Mouse (Mus musculus): ENCODE results near the gene Cpa2. TPM values are rescaled to one million over a fixed set of nuclear protein-coding genes. Genes with fewer than 3 reads are reported as not detected.
A peak's percentile ranks its signal among the peaks of the same experiment; 100 is the strongest.

Gene Cpa2
- total RNA-seq, 1 experiment from 2014 or later = not detected

GRCm38 (mm10) chr6:30546571-30547273 lies 5.3 kb downstream of the Cpa2 start:
- peak; percentile 40; the same call in 1 of the 2 replicates for ATAC-seq (replicated peaks; ENCODE audit: insufficient number of reproducible peaks, low FRiP score, low TSS enrichment, poor library complexity, severe bottlenecking)

DNA sequence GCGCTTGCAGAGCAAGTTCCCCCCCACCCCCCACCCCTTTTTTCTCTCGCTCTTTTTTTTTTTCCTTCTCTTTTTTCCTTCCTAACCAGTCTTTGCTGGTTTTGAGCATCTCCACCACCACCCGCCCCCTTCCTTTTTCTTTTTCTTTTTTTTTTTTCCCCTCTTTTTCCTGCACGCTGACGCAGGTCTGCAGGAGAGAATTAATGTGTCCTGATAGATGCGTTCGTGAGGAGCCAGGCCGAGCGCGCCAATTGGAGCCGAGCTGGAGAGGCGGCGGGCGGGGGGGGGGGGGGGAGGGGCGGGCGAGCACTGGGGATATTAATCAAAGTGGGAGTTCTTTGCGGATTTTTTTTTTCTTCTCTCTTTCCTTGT lies 5.9 kb downstream of the Cpa2 start:
- ATAC-seq (replicated peaks; ENCODE audit: insufficient number of reproducible peaks, low FRiP score, low TSS enrichment, poor library complexity, severe bottlenecking) = no peak

GRCm38 (mm10) chr6:30547656-30548306 lies 6.4 kb downstream of the Cpa2 start:
- no peak for ATAC-seq (replicated peaks; ENCODE audit: insufficient number of reproducible peaks, low FRiP score, low TSS enrichment, poor library complexity, severe bottlenecking)

- no peak for ATAC-seq (replicated peaks; ENCODE audit: insufficient number of reproducible peaks, low FRiP score, low TSS enrichment, poor library complexity, severe bottlenecking)
Observed at GRCm38 (mm10) chr6:30549231-30549761, 7.9 kb downstream of the Cpa2 start.

GRCm38 (mm10) chr6:30550496-30551192 lies 9.3 kb downstream of the Cpa2 start:
- no peak for ATAC-seq (replicated peaks; ENCODE audit: insufficient number of reproducible peaks, low FRiP score, low TSS enrichment, poor library complexity, severe bottlenecking)

- no peak for ATAC-seq (replicated peaks; ENCODE audit: insufficient number of reproducible peaks, low FRiP score, low TSS enrichment, poor library complexity, severe bottlenecking)
Observed at GRCm38 (mm10) chr6:30551193-30551515, 9.8 kb downstream of the Cpa2 start.

- ATAC-seq (replicated peaks; ENCODE audit: insufficient number of reproducible peaks, low FRiP score, low TSS enrichment, poor library complexity, severe bottlenecking) = no peak
Observed at GRCm38 (mm10) chr6:30551644-30552580, 10.5 kb downstream of the Cpa2 start.

DNA sequence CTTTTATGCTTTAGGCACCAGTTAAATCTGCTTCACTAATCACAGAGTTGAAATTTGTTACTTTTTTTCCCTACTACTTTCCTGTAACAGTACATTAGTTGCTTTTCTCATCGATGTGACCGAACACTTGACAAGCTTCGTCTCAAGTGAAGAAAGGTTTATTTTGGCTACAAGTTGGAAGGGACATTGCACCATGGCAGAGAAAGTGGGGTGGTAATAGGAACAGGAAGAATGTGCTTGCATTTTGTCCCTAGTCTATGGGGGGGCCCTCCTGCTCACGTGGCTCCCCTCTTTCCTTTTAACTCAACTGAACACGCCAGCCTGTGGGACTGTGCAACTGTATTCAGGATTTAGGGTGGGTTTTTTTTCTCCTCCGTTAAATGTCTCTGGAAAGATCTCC lies 11.2 kb downstream of the Cpa2 start:
- ATAC-seq (replicated peaks; ENCODE audit: insufficient number of reproducible peaks, low FRiP score, low TSS enrichment, poor library complexity, severe bottlenecking) = no peak

- ATAC-seq (replicated peaks; ENCODE audit: insufficient number of reproducible peaks, low FRiP score, low TSS enrichment, poor library complexity, severe bottlenecking) = no peak
Observed at GRCm38 (mm10) chr6:30553381-30554010, 12.1 kb downstream of the Cpa2 start.

- ATAC-seq (replicated peaks; ENCODE audit: insufficient number of reproducible peaks, low FRiP score, low TSS enrichment, poor library complexity, severe bottlenecking) = no peak
Observed at GRCm38 (mm10) chr6:30554092-30554491, 12.7 kb downstream of the Cpa2 start.

DNA sequence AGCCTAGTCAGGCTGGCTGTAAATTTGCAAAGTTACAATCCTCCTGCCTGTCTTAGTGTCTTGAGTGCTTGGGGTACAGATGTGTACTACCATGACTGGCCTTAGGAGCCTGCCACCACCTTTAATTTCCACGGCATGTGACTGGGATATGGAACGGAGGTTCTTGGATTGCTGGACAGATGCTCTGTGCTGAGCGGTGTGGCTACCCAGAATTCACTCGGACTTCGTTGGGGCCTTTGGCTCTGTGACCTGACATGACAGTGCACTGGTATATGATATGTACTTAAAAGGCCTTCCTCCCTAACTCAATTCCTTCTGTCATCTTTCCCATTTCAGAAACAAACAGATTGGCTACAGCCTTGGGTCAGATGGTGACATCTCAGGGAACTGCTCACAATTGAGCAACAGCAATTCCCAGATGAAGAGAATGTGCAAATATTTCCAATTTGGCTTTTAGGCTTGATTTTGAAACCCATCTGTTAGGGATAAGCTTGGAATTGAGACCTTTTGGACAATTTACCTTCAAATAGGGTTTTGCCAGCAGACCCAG lies 13.3 kb downstream of the Cpa2 start:
- no peak for ATAC-seq (replicated peaks; ENCODE audit: insufficient number of reproducible peaks, low FRiP score, low TSS enrichment, poor library complexity, severe bottlenecking)

DNA sequence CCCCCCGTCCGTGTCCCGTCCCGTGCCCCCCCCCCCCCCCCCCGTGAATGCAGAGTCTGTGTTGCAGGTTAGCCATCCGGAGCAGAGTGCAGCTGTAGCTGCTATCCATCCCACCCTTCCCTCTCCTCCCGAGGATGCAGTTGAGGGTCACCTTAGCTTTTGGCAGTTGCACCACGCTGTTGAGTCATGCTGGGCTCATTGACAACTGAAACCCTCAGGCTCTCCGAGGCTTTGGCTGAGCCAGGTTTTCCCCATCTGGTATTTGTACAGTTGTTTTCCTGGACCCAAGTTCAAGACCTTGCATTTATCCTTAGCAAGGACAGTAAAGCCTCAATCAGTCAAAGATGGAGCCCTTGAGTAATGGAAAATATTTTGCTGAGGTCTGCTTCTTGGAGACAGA lies 14.7 kb downstream of the Cpa2 start:
- ATAC-seq (replicated peaks; ENCODE audit: insufficient number of reproducible peaks, low FRiP score, low TSS enrichment, poor library complexity, severe bottlenecking) = no peak

GRCm38 (mm10) chr6:30559726-30560125 lies 18.3 kb downstream of the Cpa2 start:
- no peak for ATAC-seq (replicated peaks; ENCODE audit: insufficient number of reproducible peaks, low FRiP score, low TSS enrichment, poor library complexity, severe bottlenecking)

- no peak for ATAC-seq (replicated peaks; ENCODE audit: insufficient number of reproducible peaks, low FRiP score, low TSS enrichment, poor library complexity, severe bottlenecking)
Observed at GRCm38 (mm10) chr6:30562132-30562531, 20.8 kb downstream of the Cpa2 start.

GRCm38 (mm10) chr6:30563575-30563974 lies 22.2 kb downstream of the Cpa2 start:
- no peak for ATAC-seq (replicated peaks; ENCODE audit: insufficient number of reproducible peaks, low FRiP score, low TSS enrichment, poor library complexity, severe bottlenecking)

DNA sequence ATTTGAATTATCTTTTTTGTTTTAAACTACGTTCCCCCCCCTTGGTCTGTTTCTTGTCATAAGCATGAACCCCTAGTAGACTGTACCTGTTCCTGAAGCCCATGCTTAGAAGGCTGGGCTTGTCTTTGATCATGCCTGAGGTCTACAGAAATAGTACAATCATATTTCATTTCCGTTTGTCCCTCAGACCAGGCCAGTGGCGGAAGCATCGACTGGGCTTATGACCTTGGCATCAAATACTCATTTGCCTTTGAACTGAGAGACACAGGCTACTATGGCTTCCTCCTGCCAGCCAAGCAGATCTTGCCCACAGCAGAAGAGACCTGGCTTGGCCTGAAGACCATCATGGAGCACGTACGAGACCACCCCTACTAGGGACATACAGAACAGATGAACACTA lies 22.7 kb downstream of the Cpa2 start:
- no peak for ATAC-seq (replicated peaks; ENCODE audit: insufficient number of reproducible peaks, low FRiP score, low TSS enrichment, poor library complexity, severe bottlenecking)

DNA sequence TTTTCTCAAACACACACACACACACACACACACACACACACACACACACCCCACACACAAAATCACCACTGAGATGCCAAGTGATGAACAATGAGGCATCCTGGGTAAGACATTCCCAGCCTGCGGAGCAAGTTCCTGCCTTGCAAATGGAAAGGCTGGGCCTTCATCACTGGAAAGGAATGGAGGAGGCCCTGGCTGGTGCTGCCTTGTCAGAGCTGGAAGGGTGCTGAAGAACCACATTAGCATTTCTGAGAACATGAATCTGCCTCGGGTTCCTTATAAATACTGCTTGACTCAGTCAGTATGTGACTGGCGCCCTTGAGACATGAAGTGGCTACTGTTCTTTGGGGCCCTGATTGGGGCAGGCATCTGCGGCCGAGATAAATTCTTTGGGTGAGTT lies 26.7 kb downstream of the Cpa2 start, which contains the start of gene Cpa4:
Cpa4 (plus strand) TSS at position 301 of the 400 bp plus-strand sequence.
- no peak for ATAC-seq (replicated peaks; ENCODE audit: insufficient number of reproducible peaks, low FRiP score, low TSS enrichment, poor library complexity, severe bottlenecking)

GRCm38 (mm10) chr6:30569331-30569730 lies 27.9 kb downstream of the Cpa2 start:
- ATAC-seq (replicated peaks; ENCODE audit: insufficient number of reproducible peaks, low FRiP score, low TSS enrichment, poor library complexity, severe bottlenecking) = no peak
